Mouse (Mus musculus): ENCODE measurements around the gene Cel.

DNA sequence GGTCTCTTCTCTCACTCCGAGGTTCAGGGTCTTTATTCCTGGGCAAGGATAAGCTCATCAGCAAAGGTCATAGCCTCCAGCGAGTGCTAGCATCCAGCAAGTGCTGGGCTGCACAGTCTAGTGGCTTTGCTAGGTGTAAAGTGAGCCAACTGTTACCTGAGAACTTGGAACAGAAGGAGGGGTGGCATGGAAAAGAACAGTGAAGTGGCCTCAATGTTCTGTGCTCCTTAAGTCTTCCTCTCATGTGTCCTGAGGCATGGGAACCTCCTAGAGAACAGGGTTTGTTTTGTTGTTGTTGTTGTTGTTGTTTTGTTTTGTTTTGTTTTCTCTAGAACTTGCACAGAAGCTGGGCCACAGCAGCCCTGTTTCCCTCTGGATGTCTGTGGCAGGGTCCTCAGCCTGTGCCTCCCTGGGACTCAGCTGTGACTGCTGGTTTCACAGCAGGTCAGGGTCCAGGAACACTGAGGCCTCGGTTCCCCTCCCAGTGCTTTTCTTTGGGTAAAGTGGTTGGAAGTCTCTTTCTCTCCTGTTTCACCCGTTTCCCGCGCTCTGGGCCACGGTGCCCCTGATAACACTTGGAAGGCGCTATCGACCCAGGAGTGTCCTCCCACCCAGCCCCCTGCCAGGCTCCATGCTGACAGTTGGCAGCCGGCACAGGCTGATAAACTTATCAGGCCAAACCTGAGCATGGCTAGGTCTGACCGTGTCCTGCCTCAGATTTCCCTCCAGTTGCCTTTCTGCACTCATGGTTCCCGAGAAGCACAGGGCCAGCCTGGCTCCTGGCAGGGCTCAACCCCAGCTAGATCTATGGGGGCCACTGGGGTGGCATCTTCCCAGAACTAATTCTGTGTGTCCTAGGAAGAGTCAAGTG, 38.8 kb upstream of the Cel start:
- no peak for TF ChIP-seq EP300 (IDR thresholded peaks at IDR 0.05; ENCODE audit: low read depth)
- TF ChIP-seq CTCF (IDR thresholded peaks at IDR 0.05; ENCODE audit: low read depth): no peak
